Mouse (Mus musculus) adrenal gland, postnatal 25 days (tissue): Measurements from ENCODE around the gene Lbhd2. TPM values are rescaled to one million over a fixed set of nuclear protein-coding genes. Genes with fewer than 3 reads are reported as not detected.

ENCODE experiments used
- DNase-seq: peaks from one replicate; pipeline ENCODE4 v3.0.0; 2021; ENCODE audit warnings: mixed read lengths
- total RNA-seq: library from RNA; stranded (reverse); gene quantifications from 2 replicates; pipeline ENCODE4 v1.2.3, GENCODE M21; 2021

The Lbhd2 gene
- total RNA-seq, 1 experiment from 2014 or later, result 0.85 TPM

- DNase-seq, result no peak
These were observed 25.5 kb downstream of the Lbhd2 start for GRCm38 (mm10) chr12:111432097-111432496.

- no peak for DNase-seq
These were observed 26.2 kb downstream of the Lbhd2 start for GRCm38 (mm10) chr12:111432751-111433331.

GRCm38 (mm10) chr12:111434164-111434744 is 27.6 kb downstream of the Lbhd2 start:
- DNase-seq, result no peak

- DNase-seq, result no peak
These were observed 28.2 kb downstream of the Lbhd2 start for GRCm38 (mm10) chr12:111434745-111435327.

GRCm38 (mm10) chr12:111436170-111436569 is 29.6 kb downstream of the Lbhd2 start:
- DNase-seq, result no peak

- DNase-seq, result no peak
These were observed 30.0 kb downstream of the Lbhd2 start for GRCm38 (mm10) chr12:111436640-111437039.

GRCm38 (mm10) chr12:111437222-111437900 is 30.8 kb downstream of the Lbhd2 start:
- peak; percentile 50 for DNase-seq

GRCm38 (mm10) chr12:111438850-111439249 is 32.2 kb downstream of the Lbhd2 start:
- DNase-seq, result no peak

- DNase-seq, result no peak
These were observed 34.2 kb downstream of the Lbhd2 start for GRCm38 (mm10) chr12:111440701-111441373.

GRCm38 (mm10) chr12:111441523-111441922 is 34.9 kb downstream of the Lbhd2 start:
- DNase-seq, result no peak

GRCm38 (mm10) chr12:111442309-111443010 is 35.9 kb downstream of the Lbhd2 start, which contains the start of gene Tnfaip2:
Tnfaip2 (plus strand) TSS chr12:111442469.
- peak; percentile 86 for DNase-seq

- no peak for DNase-seq
These were observed 36.6 kb downstream of the Lbhd2 start for GRCm38 (mm10) chr12:111443011-111443870.

GRCm38 (mm10) chr12:111443921-111444831 is 37.6 kb downstream of the Lbhd2 start:
- no peak for DNase-seq

- no peak for DNase-seq
These were observed 38.7 kb downstream of the Lbhd2 start for GRCm38 (mm10) chr12:111445161-111445889.

GRCm38 (mm10) chr12:111445890-111446613 is 39.4 kb downstream of the Lbhd2 start:
- no peak for DNase-seq

GRCm38 (mm10) chr12:111446745-111447144 is 40.1 kb downstream of the Lbhd2 start:
- no peak for DNase-seq

- DNase-seq, result no peak
These were observed 40.7 kb downstream of the Lbhd2 start for GRCm38 (mm10) chr12:111447350-111447749.
